Mouse (Mus musculus) neural tube, embryonic 10.5 days (tissue): Measurements from ENCODE around the gene Cdc14b.

Experiments
- DNase-seq: peaks from one replicate; pipeline ENCODE4 v3.0.0-alpha.2; 2017; ENCODE audit warnings: low spot score; ENCODE audit errors: extremely low spot score

Cdc14b gene

DNA sequence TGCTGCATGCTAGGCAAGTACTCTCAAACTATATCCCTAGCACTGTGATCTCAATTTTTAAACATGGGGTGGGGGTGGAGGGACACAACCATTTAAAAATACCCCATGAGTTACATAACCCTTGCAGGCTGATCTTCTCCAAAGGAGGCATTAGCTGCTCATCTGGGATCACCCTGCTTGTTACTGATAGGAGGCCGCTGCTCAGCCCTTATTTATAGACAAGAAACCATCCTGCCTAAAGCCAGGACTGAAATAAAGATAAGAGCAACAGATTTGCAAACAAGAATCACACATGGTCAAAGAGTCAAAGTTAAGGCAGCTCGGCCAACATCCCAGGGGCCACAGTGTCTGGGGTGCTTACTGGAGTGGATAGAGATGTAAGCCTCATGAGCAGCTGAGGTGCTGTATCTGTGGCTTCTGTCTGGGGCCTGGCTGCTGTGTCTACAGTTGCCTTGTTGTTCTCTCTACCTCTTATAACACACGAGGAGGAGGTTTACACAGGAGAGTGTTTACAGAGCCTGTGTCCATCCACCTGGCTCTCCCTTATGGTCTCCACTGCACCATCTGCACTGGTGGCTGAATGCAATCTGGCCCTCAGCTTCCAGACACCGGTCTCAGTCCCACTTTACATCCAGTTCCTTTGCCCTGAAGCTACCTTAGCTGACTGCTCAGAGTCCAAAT, 38.0 kb downstream of the Cdc14b start:
- no peak for DNase-seq

DNA sequence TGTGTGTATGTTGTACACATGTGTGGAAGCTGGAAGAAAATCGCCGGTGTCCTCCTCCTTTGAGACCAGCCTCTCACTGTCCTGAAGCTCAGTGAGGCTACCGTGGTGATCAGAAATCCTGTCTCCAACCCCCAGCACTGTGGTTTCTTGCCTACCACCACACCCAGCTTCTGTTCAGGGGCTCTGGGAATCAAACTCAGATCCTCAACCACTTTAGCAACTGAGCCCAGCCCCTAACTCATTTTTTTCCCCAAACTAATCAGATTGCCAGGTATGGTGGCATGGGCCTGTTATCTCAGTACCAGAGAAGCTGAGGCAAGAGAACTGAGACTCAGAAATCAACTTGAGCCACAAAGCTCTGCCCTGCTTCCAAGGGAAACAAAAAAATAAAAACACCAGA, 39.3 kb downstream of the Cdc14b start:
- DNase-seq: no peak

DNA sequence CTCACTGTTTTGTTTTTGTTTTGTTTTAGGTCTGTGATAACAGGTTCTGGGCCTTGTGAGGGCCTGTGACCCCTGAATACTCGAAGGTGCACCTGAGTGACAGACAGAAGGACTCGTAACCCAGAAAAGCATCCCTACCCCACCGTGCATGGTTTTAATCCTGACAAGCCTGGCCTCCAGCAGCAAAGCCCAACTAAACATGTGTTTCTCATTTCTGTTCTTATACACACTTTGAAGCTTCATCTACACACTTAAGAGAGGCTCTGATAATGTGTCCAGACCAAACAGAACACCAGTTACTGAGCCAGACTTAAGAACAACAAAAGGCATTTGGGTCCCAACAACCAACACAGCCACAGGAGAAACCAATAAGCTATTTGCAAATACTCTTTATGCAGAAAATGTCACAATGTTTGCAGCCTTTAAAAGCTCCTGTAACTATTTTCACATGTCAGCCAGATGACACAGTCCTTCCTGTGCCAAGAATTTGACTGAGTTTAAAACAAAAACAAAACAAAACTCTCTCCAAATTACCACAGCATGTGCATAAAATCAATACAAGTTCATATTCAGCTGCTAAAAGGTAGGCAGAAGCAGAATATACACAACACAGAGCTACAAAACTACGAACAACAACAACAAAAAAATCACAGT, 39.9 kb downstream of the Cdc14b start:
- DNase-seq: no peak

DNA sequence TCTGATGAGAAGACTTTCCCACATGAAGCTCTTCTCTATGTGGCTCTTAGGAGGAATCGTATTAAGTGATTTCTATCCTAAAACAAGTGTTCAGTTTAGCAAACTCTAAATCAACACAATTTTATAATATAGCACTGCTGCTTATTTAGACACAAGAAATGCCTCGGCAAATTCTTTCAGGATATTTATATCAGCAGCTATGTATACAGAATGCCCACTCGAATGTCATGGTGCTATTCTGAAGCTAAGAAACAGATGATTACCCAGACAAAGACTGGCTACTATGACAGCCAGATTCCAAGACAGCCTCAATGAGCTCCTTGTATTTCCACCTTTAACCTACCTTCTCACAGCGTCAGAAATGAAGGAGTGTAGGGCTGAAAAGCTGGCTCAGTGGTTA, 42.0 kb downstream of the Cdc14b start:
- DNase-seq: no peak

DNA sequence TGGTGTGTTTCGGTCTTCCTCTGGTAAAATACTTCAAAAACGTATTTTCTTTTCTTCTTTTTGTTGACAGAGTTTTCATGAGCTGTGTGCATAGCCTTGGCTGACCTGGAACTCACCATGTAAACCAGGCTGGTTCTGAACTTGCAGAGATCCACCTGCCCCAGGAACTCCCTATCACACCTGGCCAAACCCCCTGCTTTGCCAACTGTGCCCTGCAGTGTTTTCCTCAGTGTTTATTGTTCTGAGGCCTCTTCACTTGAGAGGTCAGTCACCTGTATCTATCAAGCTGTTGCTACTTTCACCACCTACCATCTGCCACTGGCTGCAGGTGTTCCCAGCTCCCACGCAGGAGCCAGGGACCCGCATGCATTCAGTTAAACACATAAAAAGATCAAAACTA, 48.4 kb downstream of the Cdc14b start:
- DNase-seq: no peak

DNA sequence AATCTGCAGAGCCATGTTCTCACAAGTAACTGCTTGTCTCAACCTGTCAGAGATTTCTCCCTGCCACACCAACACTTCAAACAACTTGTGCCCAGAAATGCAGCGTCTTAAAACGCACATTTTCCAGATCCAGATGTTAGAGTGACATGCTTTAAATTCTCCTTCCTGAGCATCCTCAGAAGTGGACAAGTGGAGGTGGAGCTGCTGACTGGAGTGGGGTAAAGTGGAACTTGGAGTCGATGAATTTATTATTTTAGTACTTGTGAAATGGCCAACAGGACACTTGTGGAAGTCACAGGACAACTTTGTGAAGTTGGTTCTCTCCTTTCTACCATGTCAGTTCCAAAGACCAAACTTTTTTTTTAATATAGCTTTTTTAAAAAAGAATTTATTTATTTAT, 49.4 kb downstream of the Cdc14b start:
- DNase-seq: no peak

DNA sequence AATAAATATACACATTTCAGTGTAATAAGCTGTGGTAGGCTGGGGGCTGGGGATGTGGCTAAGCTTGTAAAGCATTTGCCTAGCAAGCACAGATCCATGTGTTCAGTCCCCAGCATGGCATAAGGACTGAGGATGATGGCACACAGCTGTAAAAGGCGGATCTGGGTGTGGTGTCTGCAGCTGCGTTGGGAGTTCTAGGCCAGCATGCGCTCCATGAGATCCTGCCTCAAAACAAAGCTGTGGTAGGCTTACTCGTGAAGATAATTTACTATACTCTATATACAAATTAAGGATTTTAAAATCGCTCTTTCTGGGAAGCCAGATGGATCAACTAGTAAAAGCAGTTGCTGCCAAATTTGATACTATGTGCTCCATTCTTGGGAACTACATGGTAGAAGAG, 60.2 kb downstream of the Cdc14b start:
- DNase-seq: no peak

DNA sequence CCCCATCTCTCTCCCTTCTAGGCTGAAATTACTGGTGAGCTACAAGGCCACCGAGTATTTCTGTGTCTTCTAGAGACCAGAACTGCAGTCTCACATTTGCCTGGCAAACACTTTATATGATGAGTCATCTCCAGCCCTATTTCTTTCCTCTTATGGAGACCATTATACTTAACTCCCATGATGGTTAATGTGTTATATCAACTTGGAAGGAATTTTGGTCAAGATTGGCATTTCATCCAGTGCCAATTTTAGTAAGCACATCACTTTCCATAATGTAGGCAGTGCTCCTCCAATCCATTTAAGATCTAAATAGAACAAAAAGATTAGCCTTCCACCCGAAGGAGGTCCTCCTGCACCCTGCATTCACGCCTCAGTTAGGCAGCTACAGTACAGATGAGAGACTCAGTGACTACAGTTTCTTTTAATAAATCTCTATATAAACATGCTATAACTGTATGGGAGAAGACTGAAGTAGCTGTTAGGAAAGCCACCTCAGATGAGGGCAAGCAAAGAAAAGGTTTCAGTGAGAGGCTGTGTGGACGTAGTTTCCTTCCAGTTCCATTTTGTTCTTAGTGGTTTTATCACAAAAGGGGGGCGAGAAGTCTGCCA, 63.0 kb downstream of the Cdc14b start:
- DNase-seq: no peak

DNA sequence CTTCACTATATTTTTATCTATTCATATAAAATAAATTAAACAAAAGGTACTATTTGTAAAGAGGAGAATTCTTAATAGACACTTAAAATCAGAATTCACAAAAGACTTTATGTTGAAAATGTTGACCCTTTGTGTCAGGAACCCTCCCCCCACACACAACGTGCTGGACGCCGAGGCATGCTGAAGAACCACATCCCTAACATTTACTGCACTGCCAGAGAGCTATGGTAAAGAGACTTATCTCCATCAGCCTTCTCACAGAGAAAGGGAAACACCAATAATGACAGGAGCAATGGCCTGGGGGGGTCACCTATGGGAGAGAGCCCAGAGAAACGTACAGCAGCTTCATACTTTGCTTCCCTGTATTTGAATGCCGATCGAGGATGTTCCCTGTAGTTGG, 66.9 kb downstream of the Cdc14b start:
- no peak for DNase-seq

DNA sequence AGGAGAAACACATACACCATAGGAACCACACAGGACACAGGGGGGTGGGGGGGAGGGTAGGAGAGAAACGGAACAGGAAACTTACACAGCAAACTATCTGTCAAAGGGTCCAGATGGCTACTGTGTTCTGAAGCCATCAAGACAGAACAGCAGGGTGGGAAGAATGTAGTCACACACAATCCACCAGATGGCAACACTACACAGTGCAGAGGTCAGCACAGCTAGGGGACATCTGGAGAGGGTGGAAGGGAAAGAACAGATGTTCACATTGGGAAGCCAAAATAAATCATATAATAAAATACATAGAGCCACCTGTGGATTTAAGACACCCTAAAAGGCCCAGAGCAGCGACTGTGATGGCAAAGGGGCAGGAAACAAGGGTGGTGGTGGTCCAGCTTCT, 69.9 kb downstream of the Cdc14b start:
- DNase-seq: peak; percentile 59

DNA sequence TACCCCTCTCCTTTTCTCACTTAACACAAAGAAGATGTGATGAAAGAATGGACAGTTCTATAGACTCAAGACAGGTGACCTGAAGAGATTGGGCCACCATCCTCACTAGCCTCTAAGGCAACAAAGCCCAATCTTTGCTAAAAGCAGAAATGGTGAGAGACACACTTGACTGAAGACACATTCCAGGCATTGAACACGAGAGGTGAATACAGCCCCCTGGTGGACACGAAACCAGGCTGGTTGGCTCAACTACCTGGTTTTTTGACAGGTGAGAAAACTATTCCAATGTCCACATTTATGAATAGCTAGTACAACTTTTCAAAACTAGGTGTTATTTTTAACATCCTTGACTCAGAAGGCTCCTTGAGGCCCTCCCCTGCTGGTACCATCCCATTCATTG, 70.4 kb downstream of the Cdc14b start:
- no peak for DNase-seq

DNA sequence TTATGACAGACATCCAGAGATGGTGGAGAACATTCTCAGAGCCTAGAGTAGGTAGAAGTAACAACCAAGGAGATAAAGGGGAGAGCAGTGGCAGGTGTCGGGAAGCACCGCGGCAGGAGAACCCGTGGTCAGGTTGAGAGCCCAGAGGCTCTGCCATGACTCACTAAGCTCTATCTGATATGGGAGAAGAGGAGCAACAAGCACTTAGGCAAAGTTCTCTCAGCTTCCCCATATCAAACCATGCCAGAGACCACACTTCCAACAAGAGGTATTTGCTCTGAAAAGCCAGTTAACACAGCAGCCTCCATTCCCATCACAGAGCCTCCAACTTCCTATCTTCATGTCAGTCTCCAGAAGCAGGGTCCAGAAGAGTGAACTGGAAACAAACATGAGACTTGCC, 74.2 kb downstream of the Cdc14b start:
- no peak for DNase-seq

DNA sequence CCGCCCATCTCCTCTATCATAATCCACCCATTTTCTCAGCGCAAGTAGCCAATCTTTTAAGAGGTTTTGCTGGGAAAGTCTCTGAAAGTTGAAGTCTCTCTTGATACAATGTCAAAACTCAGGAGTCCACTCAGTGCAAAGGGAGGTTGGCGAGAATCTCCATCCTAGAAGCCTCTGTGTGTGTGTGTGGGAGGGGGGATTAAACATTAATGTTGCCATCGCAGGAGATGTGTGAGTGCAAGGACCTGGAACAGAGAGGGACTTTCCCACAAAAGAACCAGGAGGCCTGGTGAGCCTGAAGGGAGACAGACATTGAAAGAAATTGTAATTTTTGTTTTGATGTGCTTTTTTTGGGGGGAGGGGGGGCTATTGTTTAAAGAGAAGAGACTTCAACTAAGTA, 76.8 kb downstream of the Cdc14b start:
- no peak for DNase-seq

DNA sequence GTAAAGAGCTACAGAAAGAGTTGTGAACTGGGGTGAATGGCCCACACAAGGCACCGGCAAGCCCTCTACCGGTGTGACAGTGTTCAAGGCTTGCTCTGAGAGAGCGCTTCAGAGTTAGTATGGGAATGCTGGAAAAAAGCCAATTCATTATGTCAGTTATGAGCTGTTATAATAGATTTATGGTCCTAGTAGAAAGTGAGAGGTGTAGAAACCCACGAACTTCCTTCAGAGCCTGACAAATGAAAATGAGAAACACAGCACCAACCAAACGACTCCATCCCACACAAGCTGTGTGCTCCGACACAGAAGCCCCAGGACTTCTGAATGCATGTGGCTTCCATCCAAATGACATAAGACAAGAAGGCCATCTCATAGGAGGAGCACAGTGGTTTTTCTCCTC, 77.2 kb downstream of the Cdc14b start:
- DNase-seq: no peak

DNA sequence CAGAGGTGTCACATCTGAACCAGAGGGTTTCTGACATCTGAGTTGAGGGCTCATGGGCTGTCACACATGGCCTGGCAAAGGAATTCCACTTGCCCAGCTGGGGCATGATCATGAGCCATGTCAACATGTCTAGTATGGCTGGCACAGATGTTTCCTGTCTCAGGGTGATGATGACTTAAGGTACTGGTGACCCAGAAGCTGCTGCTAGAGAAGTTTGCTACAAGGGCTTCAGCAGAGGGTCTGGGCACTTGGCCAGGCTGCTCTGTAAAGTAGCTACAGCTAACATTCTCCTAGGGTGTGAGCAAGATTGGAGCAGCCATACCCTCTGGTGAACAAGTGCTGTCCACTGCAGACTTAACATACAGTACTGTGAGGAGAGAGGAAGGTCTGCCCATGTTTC, 88.0 kb downstream of the Cdc14b start:
- no peak for DNase-seq

DNA sequence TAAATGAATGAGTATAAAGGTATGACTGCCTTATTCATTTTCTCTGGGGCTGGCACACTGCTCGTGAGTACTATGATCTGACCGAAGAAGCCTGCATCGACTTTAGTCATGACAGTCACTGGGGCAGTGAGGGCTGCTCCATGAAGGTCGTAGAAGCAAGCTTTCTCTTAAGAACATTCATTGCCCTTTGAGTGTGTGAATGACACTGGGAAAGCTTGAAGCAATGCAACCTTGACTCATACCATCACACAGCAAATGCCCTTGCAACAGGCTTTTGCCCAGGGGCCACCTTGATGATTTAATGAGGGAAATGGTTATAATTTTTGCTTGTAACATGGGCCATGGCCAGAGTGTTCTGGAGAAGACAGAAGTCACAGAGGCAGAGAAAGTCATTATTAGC, 88.6 kb downstream of the Cdc14b start:
- no peak for DNase-seq

DNA sequence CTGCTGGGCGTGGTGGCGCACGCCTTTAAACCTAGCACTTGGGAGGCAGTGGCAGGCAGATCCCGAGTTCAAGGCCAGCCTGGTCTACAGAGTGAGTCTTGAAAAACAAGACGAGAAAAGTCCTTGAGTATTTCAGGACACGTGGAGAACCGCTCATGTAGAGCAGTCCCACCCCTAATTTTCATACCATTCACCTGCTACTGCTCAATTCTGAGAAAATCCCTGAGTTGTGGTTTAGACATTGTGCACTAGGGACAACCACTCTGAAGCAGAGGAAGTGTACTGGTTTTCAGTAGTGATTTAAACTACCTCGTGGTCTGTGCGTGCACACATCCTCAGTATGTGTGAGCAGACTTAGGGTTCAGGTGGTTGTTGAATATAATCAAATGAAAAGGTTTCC, 89.5 kb downstream of the Cdc14b start:
- DNase-seq: no peak

DNA sequence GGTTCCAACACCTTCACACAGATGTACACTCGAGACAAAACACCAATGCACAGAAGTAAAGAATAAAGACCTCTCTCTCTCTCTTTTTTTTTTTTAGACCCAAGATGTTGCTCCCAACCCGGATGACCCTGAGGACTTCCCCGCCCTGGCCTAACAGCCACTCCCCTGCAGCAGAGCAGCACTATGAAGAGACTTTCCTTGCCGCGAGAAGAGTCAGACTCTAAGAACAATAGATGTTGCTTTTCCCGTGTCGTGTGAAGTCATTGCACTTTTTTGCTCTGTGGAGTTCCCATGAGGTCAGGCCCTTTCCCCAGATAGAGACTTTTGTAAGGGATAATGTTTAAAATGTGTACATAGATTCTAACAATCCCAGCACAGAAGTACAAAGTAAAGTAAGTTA, 89.9 kb downstream of the Cdc14b start:
- no peak for DNase-seq

DNA sequence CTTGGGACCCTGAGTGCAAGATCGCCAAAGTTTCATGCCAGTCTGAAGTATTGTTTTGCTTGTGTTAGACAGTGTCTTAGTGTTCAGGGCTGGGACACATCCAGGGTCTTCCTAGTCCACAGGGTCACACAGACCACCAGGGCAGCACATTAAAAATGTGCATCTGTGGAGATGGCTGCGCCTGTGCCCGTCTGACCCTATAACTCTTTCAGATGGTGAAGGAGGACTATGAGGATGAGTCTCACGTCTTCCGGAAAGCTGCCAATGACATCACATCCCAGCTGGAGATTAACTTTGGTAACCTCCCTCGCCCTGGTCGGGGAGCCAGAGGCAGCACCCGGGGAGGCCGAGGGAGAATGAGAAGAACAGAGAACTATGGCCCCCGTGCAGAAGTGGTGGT, 90.7 kb downstream of the Cdc14b start:
- no peak for DNase-seq

DNA sequence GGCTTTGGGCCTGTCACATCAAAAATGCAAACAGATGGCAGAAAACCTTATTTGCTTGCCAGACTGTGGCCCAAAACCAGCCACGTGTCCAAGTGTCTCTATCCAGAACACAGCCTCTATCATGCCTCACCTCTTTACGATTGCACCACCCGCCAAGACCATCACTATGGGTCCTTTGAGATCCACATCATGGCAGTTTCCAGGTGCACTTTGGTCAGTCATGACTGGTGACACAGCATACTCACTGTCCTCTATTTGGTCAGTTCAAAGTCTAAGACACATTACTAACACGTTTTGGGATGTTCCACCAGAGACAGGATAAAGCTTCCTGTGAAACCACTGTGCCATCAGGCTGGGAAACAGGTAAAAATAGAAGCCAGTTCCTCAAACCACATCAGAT, 91.5 kb downstream of the Cdc14b start:
- no peak for DNase-seq

DNA sequence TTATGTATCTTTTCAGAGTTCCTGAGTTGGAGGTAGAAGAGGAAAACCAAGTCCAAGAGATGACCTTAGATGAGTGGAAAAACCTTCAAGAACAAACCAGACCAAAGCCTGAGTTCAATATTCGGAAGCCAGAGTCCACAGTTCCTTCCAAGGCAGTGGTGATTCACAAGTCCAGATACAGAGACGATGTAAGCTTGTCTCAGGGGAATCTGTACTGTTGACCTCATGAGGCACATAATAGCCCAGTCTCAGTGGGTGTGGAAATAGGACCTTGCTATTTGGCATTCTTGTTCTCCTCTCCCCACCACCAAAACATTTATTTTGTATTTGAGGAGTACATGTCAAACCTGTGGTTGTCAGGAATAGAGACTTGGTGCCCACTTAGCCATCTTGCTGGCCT, 93.0 kb downstream of the Cdc14b start:
- no peak for DNase-seq

DNA sequence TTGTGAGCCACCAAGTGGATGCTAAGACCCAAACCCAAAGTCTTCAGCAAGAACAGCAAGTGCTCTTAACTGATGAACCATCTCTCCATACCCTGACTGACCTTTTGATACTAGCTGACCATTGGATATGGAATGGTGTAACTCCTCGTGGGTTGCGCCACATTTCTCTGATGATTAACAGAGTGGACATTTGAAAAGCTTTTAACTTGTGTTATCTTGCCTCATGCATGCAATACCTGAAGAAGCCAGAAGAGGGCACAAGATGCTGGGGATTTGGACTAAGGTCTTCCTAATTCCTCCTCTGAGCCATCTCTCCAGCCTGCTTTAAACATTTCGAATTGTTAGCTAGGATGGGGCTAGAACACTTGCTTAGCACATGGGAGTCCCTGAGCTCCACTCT, 94.2 kb downstream of the Cdc14b start:
- DNase-seq: peak; percentile 30

DNA sequence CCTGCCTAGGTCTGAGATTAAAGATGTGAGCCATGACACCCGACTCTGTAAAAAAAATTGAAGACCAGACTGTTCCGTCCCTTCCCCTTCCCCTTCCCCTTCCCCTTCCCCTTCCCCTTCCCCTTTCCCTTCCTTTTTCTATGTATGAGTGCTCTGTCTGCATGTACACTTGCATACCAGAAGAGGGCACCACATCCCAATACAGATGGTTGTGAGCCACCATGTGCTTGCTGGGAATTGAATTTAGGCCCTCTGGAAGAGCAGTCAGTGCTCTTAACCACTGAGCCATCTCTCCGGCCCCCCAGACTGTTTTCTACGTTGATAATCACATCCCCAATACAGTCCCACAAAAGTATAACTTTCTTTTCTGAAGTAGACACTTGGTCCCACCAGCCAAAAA, 94.8 kb downstream of the Cdc14b start:
- no peak for DNase-seq
